Mouse (Mus musculus) inflammation-experienced regulatory T-cells, adult 6 months (primary cell): ENCODE results near the gene Haghl. TPM values are rescaled to one million over a fixed set of nuclear protein-coding genes. Genes with fewer than 3 reads are reported as not detected.
A peak's percentile ranks its signal among the peaks of the same experiment; 100 is the strongest.

ENCODE experiments used
- ATAC-seq: one replicate; pipeline ENCODE4 v1.8.0; 2017
- polyA plus RNA-seq, 3 experiments: library from polyadenylated mRNA; unstranded; fragments of 100-300 nt; shearing (Covaris generic); gene quantifications; one replicate each; pipeline ENCODE4 v1.2.1; 2017

Gene Haghl
- polyA plus RNA-seq, 3 experiments from 2014 or later: 23.1 to 41.8 (median 31.1) TPM

- ATAC-seq: no peak
These were observed 807 bp upstream of the Haghl start, which contains the start of gene Ccdc78 for GRCm38 (mm10) chr17:25786280-25786679. Ccdc78 (plus strand) TSS chr17:25786580.

- no peak for ATAC-seq
These were observed 1.5 kb downstream of the Haghl start for GRCm38 (mm10) chr17:25783861-25784574.

GRCm38 (mm10) chr17:25783086-25783485, 2.4 kb downstream of the Haghl start:
- no peak for ATAC-seq

- no peak for ATAC-seq
These were observed 4.1 kb downstream of the Haghl start for GRCm38 (mm10) chr17:25781339-25781738.

- no peak for ATAC-seq
These were observed 7.5 kb downstream of the Haghl start for GRCm38 (mm10) chr17:25777948-25778347.

GRCm38 (mm10) chr17:25775318-25776062, 10.0 kb downstream of the Haghl start:
- ATAC-seq: no peak

GRCm38 (mm10) chr17:25773549-25774120, 11.8 kb downstream of the Haghl start, which contains the start of gene Narfl:
Narfl (plus strand) TSS chr17:25773776.
- ATAC-seq: peak; percentile 91

GRCm38 (mm10) chr17:25769331-25769730, 16.1 kb downstream of the Haghl start:
- no peak for ATAC-seq

GRCm38 (mm10) chr17:25765886-25766285, 19.6 kb downstream of the Haghl start:
- no peak for ATAC-seq

- ATAC-seq: no peak
These were observed 22.9 kb downstream of the Haghl start for GRCm38 (mm10) chr17:25762591-25762990.

GRCm38 (mm10) chr17:25761561-25761970, 23.9 kb downstream of the Haghl start:
- ATAC-seq: no peak

GRCm38 (mm10) chr17:25760148-25760547, 25.3 kb downstream of the Haghl start:
- ATAC-seq: no peak

- no peak for ATAC-seq
These were observed 27.8 kb downstream of the Haghl start for GRCm38 (mm10) chr17:25757691-25758090.

- ATAC-seq: no peak
These were observed 28.9 kb downstream of the Haghl start for GRCm38 (mm10) chr17:25756378-25757242.

- ATAC-seq: no peak
These were observed 29.7 kb downstream of the Haghl start for GRCm38 (mm10) chr17:25755627-25756377.

GRCm38 (mm10) chr17:25755086-25755485, 30.4 kb downstream of the Haghl start:
- ATAC-seq: no peak

- ATAC-seq: no peak
These were observed 31.2 kb downstream of the Haghl start, which contains the start of gene Msln for GRCm38 (mm10) chr17:25754241-25754640. Msln (minus strand) TSS chr17:25754378.

- ATAC-seq: no peak
These were observed 34.0 kb downstream of the Haghl start for GRCm38 (mm10) chr17:25751446-25751845.

GRCm38 (mm10) chr17:25749314-25749713, 36.2 kb downstream of the Haghl start:
- ATAC-seq: no peak

- ATAC-seq: no peak
These were observed 37.2 kb downstream of the Haghl start for GRCm38 (mm10) chr17:25748238-25748637.

- no peak for ATAC-seq
These were observed 41.2 kb downstream of the Haghl start for GRCm38 (mm10) chr17:25744311-25744710.

GRCm38 (mm10) chr17:25743831-25744230, 41.6 kb downstream of the Haghl start:
- ATAC-seq: no peak
